Mouse (Mus musculus): ENCODE data around the gene Myadm. TPM values are rescaled to one million over a fixed set of nuclear protein-coding genes. Genes with fewer than 3 reads are reported as not detected.

Myadm gene
- polyA plus RNA-seq (2012; rRNA removed) (21.5 and 27.0 TPM in 2 replicates), polyA plus RNA-seq (2014; fragmentation: Nextera tagmentation; extraction: Ambion mirVana) (23.1 and 24.9 TPM in 2 replicates)

DNA sequence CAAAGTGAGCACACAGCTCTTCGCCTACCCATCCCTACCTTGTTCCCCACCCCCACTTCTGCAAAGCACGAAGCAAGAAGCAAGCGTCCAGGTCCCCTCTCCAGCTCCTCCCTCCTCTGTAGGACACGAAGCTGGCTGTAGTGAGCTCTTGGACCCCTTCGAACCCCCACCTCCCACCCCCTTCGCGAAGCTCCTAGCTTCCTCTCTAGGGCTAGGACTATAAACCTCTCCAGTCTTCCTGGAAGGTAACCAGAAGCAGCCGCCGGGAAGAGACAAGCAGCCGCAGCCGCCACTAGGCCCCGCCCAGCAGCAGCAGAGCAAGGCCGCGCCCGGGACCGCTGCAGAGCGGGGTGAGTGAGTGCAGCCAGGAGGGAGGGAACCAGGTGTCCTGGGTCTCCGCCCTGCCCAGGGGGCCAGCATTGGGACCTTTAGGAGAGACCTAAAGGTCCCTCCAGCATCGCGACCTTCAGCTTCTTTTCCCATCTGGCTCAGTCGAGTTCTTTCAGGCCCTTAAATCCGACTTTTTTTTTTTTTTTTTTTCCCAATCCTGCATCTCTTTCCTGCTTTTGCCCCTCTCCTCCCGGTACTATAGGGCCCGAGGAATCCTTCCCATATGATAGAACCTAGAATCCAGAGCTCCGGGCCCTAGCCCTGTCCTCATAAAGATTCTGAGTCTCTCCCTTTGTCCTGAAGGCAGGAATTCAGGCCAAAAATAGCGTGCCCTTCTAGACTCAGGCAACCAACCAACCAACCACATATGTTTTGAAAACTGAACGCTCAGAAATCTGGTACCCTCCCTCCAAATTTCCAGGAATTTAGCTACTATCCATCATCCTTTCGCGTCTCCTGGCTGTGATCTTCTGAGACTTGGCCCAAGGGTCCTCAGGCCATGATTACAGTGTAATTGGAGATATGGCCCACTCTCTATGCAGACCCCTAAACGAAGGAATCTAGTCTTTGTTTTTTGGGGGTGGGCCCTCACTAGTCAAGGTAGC, at the start of gene Myadm, which contains the start of gene Prkcg:
Myadm (plus strand) TSS at position 105 of the 995 bp plus-strand sequence.
Prkcg (plus strand) TSS at position 204 of the 995 bp plus-strand sequence.
- H3K27me3 ChIP-seq (ENCODE audit: control insufficient read depth, insufficient read depth, low read length): no peaks in the 10 kb centered on the region
- H3K9me3 ChIP-seq (ENCODE audit: control insufficient read depth, low read length): no peaks in the 10 kb centered on the region
- H3K4me1 ChIP-seq (replicated peaks; ENCODE audit: control insufficient read depth in 2 of 2, insufficient read depth in 2 of 2, low read length in 1 of 2): peaks cover 3 to 23% of the 10 kb centered on the region in 2 experiments; a peak in 2 of 4 replicates
- peak within 1 kb of the TSS; percentile 49 for H3K4me3 ChIP-seq (ENCODE audit: insufficient read depth in 1 of 2, low read depth in 2 of 2, low read length in 2 of 2)
- peak within 1 kb of the TSS; percentile 16; the same call in 1 of the 2 replicates for H3K27ac ChIP-seq
- peak within 1 kb of the TSS; percentile 27 for H3K9ac ChIP-seq (replicated peaks)
- DNase-seq (ENCODE audit: low read depth in 3 of 3, low spot score in 3 of 3) (peak in 1 of 3 experiments; percentile 44), ATAC-seq (ENCODE audit: insufficient read depth) (peak; percentile 44; the same call in 1 of the 2 replicates)
- no peaks in the 10 kb centered on the region for H3K36me3 ChIP-seq (replicated peaks; ENCODE audit: control insufficient read depth, insufficient read depth, low read depth)
- H3K4me2 ChIP-seq (ENCODE audit: low read depth): peak within 1 kb of the TSS; percentile 67
- 4% methylated on average over 30 of the region's 30 CpGs for WGBS (ENCODE audit: insufficient replicate concordance)
- TF ChIP-seq EP300 (IDR thresholded peaks at IDR 0.05; ENCODE audit: low read depth) (no peak), CTCF (IDR thresholded peaks at IDR 0.05; ENCODE audit: low read depth) (no peak)

GRCm38 (mm10) chr7:3239193-3239592, 49.7 kb upstream of the Myadm start:
- TF ChIP-seq CTCF (IDR thresholded peaks at IDR 0.05; ENCODE audit: low read depth) (no peak), EP300 (IDR thresholded peaks at IDR 0.05; ENCODE audit: low read depth) (no peak)
- no peaks in the 10 kb centered on the region for H3K36me3 ChIP-seq (replicated peaks; ENCODE audit: control insufficient read depth, insufficient read depth, low read depth)
- no peak overlapping the region for H3K4me2 ChIP-seq (ENCODE audit: low read depth)
- no peak overlapping the region for H3K4me3 ChIP-seq (ENCODE audit: insufficient read depth in 1 of 2, low read depth in 2 of 2, low read length in 2 of 2)
- no peak overlapping the region for H3K27ac ChIP-seq
- 60% methylated on average over 2 of the region's 2 CpGs for WGBS (ENCODE audit: insufficient replicate concordance)
- H3K27me3 ChIP-seq (ENCODE audit: control insufficient read depth, insufficient read depth, low read length): no peaks in the 10 kb centered on the region
- DNase-seq (ENCODE audit: low read depth in 3 of 3, low spot score in 3 of 3) (no peak), ATAC-seq (ENCODE audit: insufficient read depth) (no peak)
- H3K9me3 ChIP-seq (ENCODE audit: control insufficient read depth, low read length): no peaks in the 10 kb centered on the region
- H3K4me1 ChIP-seq (replicated peaks; ENCODE audit: control insufficient read depth in 2 of 2, insufficient read depth in 2 of 2, low read length in 1 of 2): no peaks in the 10 kb centered on the region
- no peak overlapping the region for H3K9ac ChIP-seq (replicated peaks)

- H3K9ac ChIP-seq (replicated peaks): no peak overlapping the region
- 42% methylated on average over 3 of the region's 3 CpGs for WGBS (ENCODE audit: insufficient replicate concordance)
- no peaks in the 10 kb centered on the region for H3K36me3 ChIP-seq (replicated peaks; ENCODE audit: control insufficient read depth, insufficient read depth, low read depth)
- H3K4me2 ChIP-seq (ENCODE audit: low read depth): no peak overlapping the region
- ATAC-seq (ENCODE audit: insufficient read depth) (no peak), DNase-seq (ENCODE audit: low read depth in 3 of 3, low spot score in 3 of 3) (no peak)
- no peak overlapping the region for H3K27ac ChIP-seq
- H3K27me3 ChIP-seq (ENCODE audit: control insufficient read depth, insufficient read depth, low read length): peaks cover 5% of the 10 kb centered on the region; the same call in 1 of the 2 replicates
- H3K9me3 ChIP-seq (ENCODE audit: control insufficient read depth, low read length): no peaks in the 10 kb centered on the region
- TF ChIP-seq CTCF (IDR thresholded peaks at IDR 0.05; ENCODE audit: low read depth) (no peak), EP300 (IDR thresholded peaks at IDR 0.05; ENCODE audit: low read depth) (no peak)
- H3K4me3 ChIP-seq (ENCODE audit: insufficient read depth in 1 of 2, low read depth in 2 of 2, low read length in 2 of 2): no peak overlapping the region
- no peaks in the 10 kb centered on the region for H3K4me1 ChIP-seq (replicated peaks; ENCODE audit: control insufficient read depth in 2 of 2, insufficient read depth in 2 of 2, low read length in 1 of 2)
Measured at GRCm38 (mm10) chr7:3260701-3261100, 28.2 kb upstream of the Myadm start.

DNA sequence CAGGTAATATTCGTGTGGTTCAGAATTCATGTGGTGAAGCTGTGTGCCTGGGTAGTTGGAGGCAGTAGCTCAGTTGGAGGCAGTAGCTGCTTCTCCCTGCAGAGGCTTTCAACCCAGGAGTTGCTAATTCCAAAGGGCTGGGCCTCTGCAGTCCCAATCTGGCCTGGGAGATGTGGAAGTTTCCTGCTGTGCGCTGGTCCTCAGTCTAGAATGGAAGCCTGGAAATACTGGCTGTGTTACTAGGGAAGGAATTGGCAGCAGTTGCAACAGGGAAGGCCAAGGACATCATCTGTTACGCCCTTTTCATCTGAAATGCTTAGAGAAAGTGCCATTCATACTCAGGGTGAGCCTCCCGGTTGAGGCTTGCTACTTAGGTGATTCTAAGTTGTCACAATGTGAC, 27.4 kb upstream of the Myadm start:
- TF ChIP-seq CTCF (IDR thresholded peaks at IDR 0.05; ENCODE audit: low read depth) (no peak), EP300 (IDR thresholded peaks at IDR 0.05; ENCODE audit: low read depth) (no peak)
- Histone ChIP-seq H3K36me3 (replicated peaks; ENCODE audit: control insufficient read depth, insufficient read depth, low read depth) (no peaks in the 10 kb centered on the region), H3K4me2 (ENCODE audit: low read depth) (no peak overlapping the region), H3K4me3 (ENCODE audit: insufficient read depth in 1 of 2, low read depth in 2 of 2, low read length in 2 of 2) (no peak overlapping the region), H3K9me3 (ENCODE audit: control insufficient read depth, low read length) (no peaks in the 10 kb centered on the region), H3K27me3 (ENCODE audit: control insufficient read depth, insufficient read depth, low read length) (peaks cover 5% of the 10 kb centered on the region; the same call in 1 of the 2 replicates), H3K9ac (replicated peaks) (no peak overlapping the region), H3K4me1 (replicated peaks; ENCODE audit: control insufficient read depth in 2 of 2, insufficient read depth in 2 of 2, low read length in 1 of 2) (no peaks in the 10 kb centered on the region), H3K27ac (no peak overlapping the region)
- WGBS (ENCODE audit: insufficient replicate concordance): 54% methylated on average over 4 of the region's 4 CpGs
- DNase-seq (ENCODE audit: low read depth in 3 of 3, low spot score in 3 of 3) (no peak), ATAC-seq (ENCODE audit: insufficient read depth) (no peak)

GRCm38 (mm10) chr7:3262789-3263188, 26.1 kb upstream of the Myadm start:
- peaks cover 5% of the 10 kb centered on the region; the same call in 1 of the 2 replicates for H3K27me3 ChIP-seq (ENCODE audit: control insufficient read depth, insufficient read depth, low read length)
- ATAC-seq (ENCODE audit: insufficient read depth) (no peak), DNase-seq (ENCODE audit: low read depth in 3 of 3, low spot score in 3 of 3) (no peak)
- no peaks in the 10 kb centered on the region for H3K9me3 ChIP-seq (ENCODE audit: control insufficient read depth, low read length)
- H3K4me3 ChIP-seq (ENCODE audit: insufficient read depth in 1 of 2, low read depth in 2 of 2, low read length in 2 of 2): no peak overlapping the region
- TF ChIP-seq EP300 (IDR thresholded peaks at IDR 0.05; ENCODE audit: low read depth) (no peak), CTCF (IDR thresholded peaks at IDR 0.05; ENCODE audit: low read depth) (peak; percentile 77)
- H3K4me2 ChIP-seq (ENCODE audit: low read depth): no peak overlapping the region
- no peaks in the 10 kb centered on the region for H3K36me3 ChIP-seq (replicated peaks; ENCODE audit: control insufficient read depth, insufficient read depth, low read depth)
- H3K9ac ChIP-seq (replicated peaks): no peak overlapping the region
- H3K27ac ChIP-seq: no peak overlapping the region
- H3K4me1 ChIP-seq (replicated peaks; ENCODE audit: control insufficient read depth in 2 of 2, insufficient read depth in 2 of 2, low read length in 1 of 2): no peaks in the 10 kb centered on the region
- WGBS (ENCODE audit: insufficient replicate concordance): 15% methylated on average over 2 of the region's 2 CpGs

Measured in liver, embryonic 14.5 days (tissue).